Mouse (Mus musculus) MEL (cell line): Measurements from ENCODE around the gene Cyb5d1. TPM values are rescaled to one million over a fixed set of nuclear protein-coding genes. Genes with fewer than 3 reads are reported as not detected.

Experiments
- DNase-seq: peaks from one replicate; pipeline ENCODE4 v3.0.0; 2011; ENCODE audit warnings: low read depth, low spot score
- H3K27ac ChIP-seq: 2 replicates; pipeline ENCODE4 v1.5.1; 2012; ENCODE audit warnings: low read depth, mild to moderate bottlenecking, control low read depth, low read length, moderate library complexity; ENCODE audit not compliant: control insufficient read depth
- H3K27me3 ChIP-seq, 2 experiments: fragments of 150-350 bp in 1 of 2; sonication (generic) in 1 of 2; 2 replicates each; pipeline ENCODE4 v1.6.1; 2012; ENCODE audit warnings: low read length in 2 of 2, mild to moderate bottlenecking in 2 of 2, improper control_type of control experiment in 1 of 2, moderate library complexity in 1 of 2; ENCODE audit not compliant: insufficient read depth in 2 of 2, control insufficient read depth in 1 of 2
- H3K36me3 ChIP-seq, 2 experiments: 2 replicates each; pipeline ENCODE4 v1.6.1; 2012 to 2014; ENCODE audit warnings: low read length in 2 of 2, improper control_type of control experiment in 1 of 2, inconsistent platforms in 1 of 2, mild to moderate bottlenecking in 1 of 2; ENCODE audit not compliant: insufficient read depth in 2 of 2, control insufficient read depth in 1 of 2
- H3K4me1 ChIP-seq, 2 experiments: fragments of 150-350 bp in 1 of 2; sonication (generic) in 1 of 2; 2 replicates each; pipeline ENCODE4 v1.6.1; 2012; ENCODE audit warnings: low read length in 2 of 2, improper control_type of control experiment in 1 of 2, mild to moderate bottlenecking in 1 of 2; ENCODE audit not compliant: insufficient read depth in 2 of 2, control insufficient read depth in 1 of 2
- H3K4me3 ChIP-seq, 2 experiments: fragments of 150-350 bp in 1 of 2; sonication (generic) in 1 of 2; 2 replicates each; pipeline ENCODE4 v1.5.1; 2012; ENCODE audit warnings: low read depth in 2 of 2, low read length in 2 of 2, mild to moderate bottlenecking in 2 of 2, moderate library complexity in 2 of 2, control low read depth in 1 of 2, improper control_type of control experiment in 1 of 2; ENCODE audit not compliant: control insufficient read depth in 1 of 2, insufficient read depth in 1 of 2
- H3K79me2 ChIP-seq: 2 replicates; pipeline ENCODE4 v1.6.1; 2012; ENCODE audit warnings: mild to moderate bottlenecking, low read length, moderate library complexity; ENCODE audit not compliant: control insufficient read depth, poor library complexity, insufficient read depth
- H3K9ac ChIP-seq: 2 replicates; pipeline ENCODE4 v1.6.1; 2012; ENCODE audit warnings: low read depth, mild to moderate bottlenecking, control low read depth, low read length, moderate library complexity; ENCODE audit not compliant: control insufficient read depth, poor library complexity, severe bottlenecking
- H3K9me3 ChIP-seq: fragments of 150-350 bp; sonication (generic); replicated peaks from 2 replicates; pipeline ENCODE4 v1.6.1; 2012; ENCODE audit warnings: mild to moderate bottlenecking, low read length, improper control_type of control experiment, moderate library complexity; ENCODE audit not compliant: insufficient read depth
- CHD1 ChIP-seq: IDR thresholded peaks from 2 replicates; pipeline ENCODE4 v1.6.1; 2012; ENCODE audit warnings: low read depth, mild to moderate bottlenecking, inconsistent platforms, low read length, improper control_type of control experiment
- CHD2 ChIP-seq: IDR thresholded peaks from 2 replicates; pipeline ENCODE4 v1.6.1; 2011; ENCODE audit warnings: low read length, improper control_type of control experiment
- CTCF ChIP-seq, 3 experiments: IDR thresholded peaks in 2 of 3; conservative IDR thresholded peaks in 1 of 3; 2 replicates each; pipeline ENCODE4 v1.5.1; 2011 to 2012; ENCODE audit warnings: low read length in 3 of 3, low read depth in 2 of 3, mild to moderate bottlenecking in 2 of 3, improper control_type of control experiment in 1 of 3, inconsistent platforms in 1 of 3, mixed read lengths in 1 of 3, moderate library complexity in 1 of 3; ENCODE audit not compliant: control insufficient read depth in 1 of 3, insufficient read depth in 1 of 3, poor library complexity in 1 of 3, severe bottlenecking in 1 of 3
- E2F4 ChIP-seq: IDR thresholded peaks from 2 replicates; pipeline ENCODE4 v1.6.1; 2011; ENCODE audit warnings: low read depth, low read length, improper control_type of control experiment, borderline replicate concordance
- ELF1 ChIP-seq: IDR thresholded peaks from 2 replicates; pipeline ENCODE4 v1.6.1; 2014; ENCODE audit warnings: low read depth, mild to moderate bottlenecking, inconsistent platforms, low read length, improper control_type of control experiment, moderate library complexity
- EP300 ChIP-seq, 2 experiments: IDR thresholded peaks; 2 replicates each; pipeline ENCODE4 v1.6.1; 2011; ENCODE audit warnings: improper control_type of control experiment in 2 of 2, low read length in 2 of 2, low read depth in 1 of 2, mild to moderate bottlenecking in 1 of 2
- ETS1 ChIP-seq: IDR thresholded peaks from 2 replicates; pipeline ENCODE4 v1.6.1; 2012; ENCODE audit warnings: low read depth, mild to moderate bottlenecking, inconsistent platforms, low read length, improper control_type of control experiment, moderate library complexity
- GABPA ChIP-seq: IDR thresholded peaks from 2 replicates; pipeline ENCODE4 v1.6.1; 2012; ENCODE audit warnings: low read depth, mild to moderate bottlenecking, inconsistent platforms, low read length, improper control_type of control experiment, moderate library complexity
- GATA1 ChIP-seq: IDR thresholded peaks from 2 replicates; pipeline ENCODE4 v1.6.1; 2011; ENCODE audit warnings: low read depth, low read length, improper control_type of control experiment
- HCFC1 ChIP-seq: IDR thresholded peaks from 2 replicates; pipeline ENCODE4 v1.6.1; 2012; ENCODE audit warnings: low read depth, mild to moderate bottlenecking, inconsistent platforms, low read length, improper control_type of control experiment, moderate library complexity
- KAT2A ChIP-seq: conservative IDR thresholded peaks from 2 replicates; pipeline ENCODE4 v1.6.1; 2012; ENCODE audit warnings: low read depth, low read length, improper control_type of control experiment, inconsistent platforms
- MAX ChIP-seq: IDR thresholded peaks from 2 replicates; pipeline ENCODE4 v1.6.1; 2011; ENCODE audit warnings: low read length, improper control_type of control experiment
- MEF2A ChIP-seq: IDR thresholded peaks from 2 replicates; pipeline ENCODE4 v1.6.1; 2014; ENCODE audit warnings: low read depth, mild to moderate bottlenecking, inconsistent platforms, low read length, improper control_type of control experiment; ENCODE audit not compliant: poor library complexity, insufficient replicate concordance, severe bottlenecking; ENCODE audit errors: extremely low read depth
- MXI1 ChIP-seq: IDR thresholded peaks from 2 replicates; pipeline ENCODE4 v1.6.1; 2011; ENCODE audit warnings: mild to moderate bottlenecking, low read depth, low read length, improper control_type of control experiment
- MYB ChIP-seq: IDR thresholded peaks from 2 replicates; pipeline ENCODE4 v1.6.1; 2011; ENCODE audit warnings: mild to moderate bottlenecking, low read depth, low read length, improper control_type of control experiment
- MYC ChIP-seq: IDR thresholded peaks from 2 replicates; pipeline ENCODE4 v1.6.1; 2011; ENCODE audit warnings: low read depth, mild to moderate bottlenecking, low read length, improper control_type of control experiment, moderate library complexity
- NRF1 ChIP-seq: IDR thresholded peaks from 2 replicates; pipeline ENCODE4 v1.6.1; 2014; ENCODE audit warnings: low read depth, mild to moderate bottlenecking, inconsistent platforms, low read length, improper control_type of control experiment, moderate library complexity; ENCODE audit not compliant: poor library complexity, insufficient read depth, severe bottlenecking
- POLR2A ChIP-seq, 2 experiments: IDR thresholded peaks; 2 replicates each; pipeline ENCODE4 v1.6.1; 2011 to 2012; ENCODE audit warnings: low read length in 2 of 2, mild to moderate bottlenecking in 2 of 2, control low read depth in 1 of 2, improper control_type of control experiment in 1 of 2, low read depth in 1 of 2, moderate library complexity in 1 of 2; ENCODE audit not compliant: control insufficient read depth in 1 of 2, insufficient read depth in 1 of 2, poor library complexity in 1 of 2
- POLR2AphosphoS2 ChIP-seq: IDR thresholded peaks from 2 replicates; pipeline ENCODE4 v1.6.1; 2011; ENCODE audit warnings: low read length, improper control_type of control experiment
- POLR2AphosphoS5 ChIP-seq: IDR thresholded peaks from 2 replicates; pipeline ENCODE4 v1.6.1; 2012; ENCODE audit warnings: low read depth, borderline replicate concordance, mild to moderate bottlenecking, inconsistent platforms, low read length, moderate library complexity, mixed read lengths
- RAD21 ChIP-seq: IDR thresholded peaks from 2 replicates; pipeline ENCODE4 v1.6.1; 2011; ENCODE audit warnings: mild to moderate bottlenecking, low read depth, low read length, improper control_type of control experiment
- SIN3A ChIP-seq: IDR thresholded peaks from 2 replicates; pipeline ENCODE4 v1.6.1; 2012; ENCODE audit warnings: low read length, improper control_type of control experiment, inconsistent platforms
- SMC3 ChIP-seq: IDR thresholded peaks from 2 replicates; pipeline ENCODE4 v1.6.1; 2011; ENCODE audit warnings: low read depth, low read length, improper control_type of control experiment
- TAL1 ChIP-seq: IDR thresholded peaks from 2 replicates; pipeline ENCODE4 v1.6.1; 2012; ENCODE audit warnings: mild to moderate bottlenecking, inconsistent platforms, low read length, moderate library complexity, mixed read lengths
- TBP ChIP-seq: IDR thresholded peaks from 2 replicates; pipeline ENCODE4 v1.8.0; 2011; ENCODE audit warnings: low read depth, low read length, improper control_type of control experiment
- TCF12 ChIP-seq: IDR thresholded peaks from 2 replicates; pipeline ENCODE4 v1.6.1; 2014; ENCODE audit warnings: low read depth, mild to moderate bottlenecking, inconsistent platforms, low read length, improper control_type of control experiment, moderate library complexity
- UBTF ChIP-seq: IDR thresholded peaks from 2 replicates; pipeline ENCODE4 v1.6.1; 2012; ENCODE audit warnings: low read depth, mild to moderate bottlenecking, inconsistent platforms, low read length, improper control_type of control experiment, moderate library complexity, borderline replicate concordance; ENCODE audit not compliant: insufficient read depth
- USF1 ChIP-seq: IDR thresholded peaks from 2 replicates; pipeline ENCODE4 v1.6.1; 2014; ENCODE audit warnings: low read depth, mild to moderate bottlenecking, inconsistent platforms, low read length, improper control_type of control experiment, moderate library complexity
- USF2 ChIP-seq, 2 experiments: IDR thresholded peaks; 2 replicates each; pipeline ENCODE4 v1.6.1; 2011 to 2012; ENCODE audit warnings: improper control_type of control experiment in 2 of 2, low read length in 2 of 2, borderline replicate concordance in 1 of 2, inconsistent platforms in 1 of 2, low read depth in 1 of 2, mild to moderate bottlenecking in 1 of 2; ENCODE audit not compliant: insufficient read depth in 1 of 2
- ZC3H11A ChIP-seq: IDR thresholded peaks from 2 replicates; pipeline ENCODE4 v1.6.1; 2012; ENCODE audit warnings: low read depth, mild to moderate bottlenecking, inconsistent platforms, low read length, improper control_type of control experiment
- ZKSCAN1 ChIP-seq: IDR thresholded peaks from 2 replicates; pipeline ENCODE4 v1.6.1; 2012; ENCODE audit warnings: low read depth, mild to moderate bottlenecking, inconsistent platforms, low read length, improper control_type of control experiment, moderate library complexity
- ZMIZ1 ChIP-seq: IDR thresholded peaks from 2 replicates; pipeline ENCODE4 v1.6.1; 2012; ENCODE audit warnings: low read depth, mild to moderate bottlenecking, inconsistent platforms, low read length, improper control_type of control experiment, moderate library complexity
- ZNF384 ChIP-seq: IDR thresholded peaks from 2 replicates; pipeline ENCODE4 v1.6.1; 2012; ENCODE audit warnings: low read depth, mild to moderate bottlenecking, inconsistent platforms, low read length, improper control_type of control experiment
- polyA plus RNA-seq, 2 experiments: library from polyadenylated mRNA; stranded (reverse) in 1 of 2; unstranded in 1 of 2; fragments of >175 nt in 1 of 2; fragments of >200 nt in 1 of 2; gene quantifications; 2 replicates each; pipeline versions ENCODE4 v1.2.1 to v1.2.4; 2012; ENCODE audit warnings: low replicate concordance in 2 of 2, low read depth in 1 of 2; ENCODE audit not compliant: insufficient read length in 2 of 2, insufficient read depth in 1 of 2, missing spikeins in 1 of 2
- total RNA-seq: library from RNA; depleted of rRNA; stranded (reverse); fragments of 300-350 nt; gene quantifications from 2 replicates; pipeline ENCODE4 v1.2.3, GENCODE M21; 2012

Cyb5d1 gene
- total and polyA plus RNA-seq, 3 experiments, result 21.3 to 39.6 TPM; not detected in 1

GRCm38 (mm10) chr11:69411538-69412203, 16.2 kb upstream of the Cyb5d1 start (continued):
- TF ChIP-seq RAD21, result no peak
- TF ChIP-seq NRF1, result 0 out of 2 replicates have a peak, but pooled peaks have one; percentile 16
- no peak for TF ChIP-seq MYB

GRCm38 (mm10) chr11:69411073-69411535, 15.7 kb upstream of the Cyb5d1 start:
- Histone ChIP-seq H3K9ac (peak overlapping the region; percentile 87), H3K79me2 (peaks cover 68% of the 10 kb centered on the region), H3K4me1 (peaks cover 17 to 38% of the 10 kb centered on the region in 2 experiments), H3K9me3 (no peaks in the 10 kb centered on the region), H3K4me3 (peak overlapping the region; percentile 62 to 79), H3K27ac (peak overlapping the region; percentile 91), H3K27me3 (no peaks in the 10 kb centered on the region), H3K36me3 (peaks cover 0 to 29% of the 10 kb centered on the region in 2 experiments; a peak in 3 of 4 replicates)
- peak; percentile 99 for DNase-seq
- TF ChIP-seq SIN3A, result peak; percentile 92
- TF ChIP-seq USF2 (IDR thresholded peaks at IDR 0.05; ENCODE audit: borderline replicate concordance in 1 of 2, insufficient read depth in 1 of 2, low read depth in 1 of 2, low read length in 2 of 2), result no peak
- TF ChIP-seq UBTF, result no peak
- TF ChIP-seq RAD21, result no peak
- TF ChIP-seq TCF12, result no peak
- TF ChIP-seq POLR2AphosphoS2, result no peak
- no peak for TF ChIP-seq NRF1
- no peak for TF ChIP-seq CTCF (IDR thresholded peaks at IDR 0.05 in 2 of 3, conservative IDR thresholded peaks at IDR 0.05 in 1 of 3; ENCODE audit: control insufficient read depth in 1 of 3, insufficient read depth in 1 of 3, low read depth in 2 of 3, low read length in 3 of 3, poor library complexity in 1 of 3, severe bottlenecking in 1 of 3)
- TF ChIP-seq ELF1, result peak; percentile 48
- peak; percentile 23 for TF ChIP-seq MXI1
- no peak for TF ChIP-seq E2F4
- no peak for TF ChIP-seq EP300 (IDR thresholded peaks at IDR 0.05; ENCODE audit: low read depth in 1 of 2, low read length in 2 of 2)
- no peak for TF ChIP-seq MYC
- no peak for TF ChIP-seq MYB
- no peak for TF ChIP-seq GATA1
- no peak for TF ChIP-seq ZKSCAN1
- no peak for TF ChIP-seq POLR2AphosphoS5
- TF ChIP-seq CHD2, result no peak
- no peak for TF ChIP-seq SMC3
- TF ChIP-seq USF1, result no peak
- TF ChIP-seq GABPA, result no peak
- TF ChIP-seq ZMIZ1, result peak; percentile 53; the same call in 1 of the 2 replicates
- no peak; the same call in 1 of the 2 replicates for TF ChIP-seq CHD1
- TF ChIP-seq TAL1, result no peak
- peak; percentile 60; the same call in 1 of the 2 replicates for TF ChIP-seq ETS1
- TF ChIP-seq ZC3H11A, result no peak
- TF ChIP-seq MAX, result no peak; the same call in 1 of the 2 replicates
- TF ChIP-seq TBP, result peak; percentile 91
- no peak for TF ChIP-seq ZNF384
- no peak for TF ChIP-seq MEF2A
- TF ChIP-seq POLR2A (IDR thresholded peaks at IDR 0.05; ENCODE audit: control insufficient read depth in 1 of 2, insufficient read depth in 1 of 2, low read depth in 1 of 2, low read length in 2 of 2, poor library complexity in 1 of 2), result peak; percentile 63 to 79; a peak in 3 of 4 replicates
- TF ChIP-seq KAT2A, result no peak; the same call in 1 of the 2 replicates
- peak; percentile 80 for TF ChIP-seq HCFC1
